Mouse (Mus musculus): ENCODE data around the gene Prrg2.

DNA sequence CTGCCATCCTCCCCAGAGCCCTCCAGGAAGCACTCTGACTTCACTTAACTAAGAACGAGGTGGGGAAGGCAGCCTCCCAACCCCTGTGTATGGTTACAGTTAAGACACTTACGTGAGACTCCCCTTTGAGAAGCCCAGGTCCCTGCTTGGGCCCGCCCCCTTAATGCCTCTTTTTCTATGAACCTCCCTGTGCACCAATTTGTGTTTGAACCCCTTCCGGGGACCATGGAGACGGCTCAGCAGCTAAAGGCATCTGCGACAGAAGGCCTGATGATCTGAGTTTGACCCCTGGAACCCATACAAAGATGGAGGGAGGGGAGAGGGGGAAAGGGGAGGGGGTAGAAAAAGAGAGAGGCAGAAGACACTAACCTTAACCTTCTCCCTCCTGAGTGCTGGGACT is 44.0 kb upstream of the Prrg2 start:
- TF ChIP-seq CTCF (IDR thresholded peaks at IDR 0.05) (no peak), POLR2A (IDR thresholded peaks at IDR 0.05; ENCODE audit: insufficient read depth, low read depth, low read length) (no peak), EP300 (IDR thresholded peaks at IDR 0.05; ENCODE audit: insufficient read depth, low read depth, low read length) (no peak)

Measured in heart, adult 2 months (tissue).